Mouse (Mus musculus) G1E (cell line): ENCODE measurements at regions not wholly inside any gene's neighbourhood (a gene's known extent, or its start where the extent isn't known, plus 50 kb on each side); places are given as distances from the start of the nearest gene placed in this dataset.

Experiments
- CTCF ChIP-seq: IDR thresholded peaks from 2 replicates; pipeline ENCODE4 v1.5.1; 2012; ENCODE audit warnings: low read depth, low read length, inconsistent platforms, mixed read lengths
- GATA2 ChIP-seq: IDR thresholded peaks from 2 replicates; pipeline ENCODE4 v1.6.1; 2012; ENCODE audit warnings: low read depth, low read length, inconsistent platforms, borderline replicate concordance
- TAL1 ChIP-seq: conservative IDR thresholded peaks from 2 replicates; pipeline ENCODE4 v1.6.1; 2012; ENCODE audit warnings: low read depth, low read length, inconsistent platforms, mixed read lengths

GRCm38 (mm10) chr2:166335702-166336101 lies 180.2 kb upstream of the Sulf2 start:
- TF ChIP-seq GATA2 (no peak), CTCF (no peak), TAL1 (no peak)
